Mouse (Mus musculus) heart, adult 2 months (tissue): ENCODE measurements around the gene Grk5. TPM values are rescaled to one million over a fixed set of nuclear protein-coding genes. Genes with fewer than 3 reads are reported as not detected.
"Not testable (repeated sequence)": the region's sequence is repeated elsewhere in the genome, so short reads cannot be mapped to it uniquely, and the experiment has no call there.

Source experiments
- DNase-seq, 2 experiments: peaks; one replicate each; pipeline ENCODE4 v3.0.0; 2021
- H3K27ac ChIP-seq: fragments of 200-600 bp; 2 replicates; pipeline ENCODE4 v1.8.1; 2022
- H3K27me3 ChIP-seq: fragments of 200-500 bp; 2 replicates; pipeline ENCODE4 v1.6.1; 2012; ENCODE audit warnings: mild to moderate bottlenecking, low read length, inconsistent platforms, mixed read lengths; ENCODE audit not compliant: control insufficient read depth, insufficient read depth
- H3K36me3 ChIP-seq: fragments of 200-500 bp; 2 replicates; pipeline ENCODE4 v1.6.1; 2012; ENCODE audit warnings: low read length, inconsistent platforms; ENCODE audit not compliant: control insufficient read depth, insufficient read depth
- H3K4me1 ChIP-seq: fragments of 200-500 bp; 2 replicates; pipeline ENCODE4 v1.6.1; 2011; ENCODE audit warnings: low read length; ENCODE audit not compliant: control insufficient read depth, insufficient read depth
- H3K4me3 ChIP-seq: fragments of 200-600 bp; 2 replicates; pipeline ENCODE4 v1.8.1; 2022
- H3K79me2 ChIP-seq: fragments of 200-500 bp; replicated peaks from 2 replicates; pipeline ENCODE4 v1.6.1; 2012; ENCODE audit warnings: mild to moderate bottlenecking, inconsistent platforms, low read length, moderate library complexity, mixed read lengths; ENCODE audit not compliant: control insufficient read depth, insufficient read depth
- H3K9ac ChIP-seq: fragments of 200-500 bp; 2 replicates; pipeline ENCODE4 v1.6.1; 2012; ENCODE audit warnings: low read depth, mild to moderate bottlenecking, control low read depth, inconsistent platforms, low read length, mixed read lengths
- CTCF ChIP-seq: fragments of 200-600 bp; IDR thresholded peaks from 2 replicates; pipeline ENCODE4 v1.8.1; 2022; ENCODE audit warnings: antibody characterized with exemption, mild to moderate bottlenecking, moderate library complexity
- EP300 ChIP-seq: fragments of 200-500 bp; IDR thresholded peaks from 2 replicates; pipeline ENCODE4 v1.6.1; 2011; ENCODE audit warnings: low read depth, low read length, control low read depth; ENCODE audit not compliant: insufficient read depth
- POLR2A ChIP-seq: fragments of 200-500 bp; IDR thresholded peaks from 2 replicates; pipeline ENCODE4 v1.6.1; 2011; ENCODE audit warnings: mild to moderate bottlenecking, low read depth, low read length, control low read depth; ENCODE audit not compliant: insufficient read depth
- WGBS: fragments of 180-500 bp; shearing (Covaris S2); methylation state at CpG from one replicate; pipeline ENCODE4 v1.1.7; 2018; 5-methylcytosine and 5-hydroxymethylcytosine counted together
- intact Hi-C: fragments of 180-260 bp; cut with DNase I; formaldehyde crosslinking; loops from one replicate; pipeline ENCODE4 v1.15.1; 2025
- long read RNA-seq: library from polyadenylated mRNA; stranded (forward); transcript quantifications from one replicate; pipeline ENCODE4 v2.0.0, GENCODE M21; 2021
- polyA plus RNA-seq: library from polyadenylated mRNA; depleted of rRNA; stranded (reverse); fragments of >200 nt; gene quantifications from 2 replicates; pipeline ENCODE4 v1.2.3, GENCODE M21; 2012; rRNA removed
- total RNA-seq, 2 experiments: library from RNA; stranded (reverse); gene quantifications; 2 replicates each; pipeline ENCODE4 v1.2.3; 2021

Gene Grk5
- 10 to 100 TPM; 25.1 to 32.4 TPM for total RNA-seq
- 4.1 and 9.3 TPM in 2 replicates for polyA plus RNA-seq
- long read RNA-seq, full-length matches to known transcripts: 4 of 12 reads
- long read RNA-seq, partial matches to known transcripts: 6 of 12 reads
- long read RNA-seq, other reads (novel, unspliced or antisense): 2 of 12 reads

DNA sequence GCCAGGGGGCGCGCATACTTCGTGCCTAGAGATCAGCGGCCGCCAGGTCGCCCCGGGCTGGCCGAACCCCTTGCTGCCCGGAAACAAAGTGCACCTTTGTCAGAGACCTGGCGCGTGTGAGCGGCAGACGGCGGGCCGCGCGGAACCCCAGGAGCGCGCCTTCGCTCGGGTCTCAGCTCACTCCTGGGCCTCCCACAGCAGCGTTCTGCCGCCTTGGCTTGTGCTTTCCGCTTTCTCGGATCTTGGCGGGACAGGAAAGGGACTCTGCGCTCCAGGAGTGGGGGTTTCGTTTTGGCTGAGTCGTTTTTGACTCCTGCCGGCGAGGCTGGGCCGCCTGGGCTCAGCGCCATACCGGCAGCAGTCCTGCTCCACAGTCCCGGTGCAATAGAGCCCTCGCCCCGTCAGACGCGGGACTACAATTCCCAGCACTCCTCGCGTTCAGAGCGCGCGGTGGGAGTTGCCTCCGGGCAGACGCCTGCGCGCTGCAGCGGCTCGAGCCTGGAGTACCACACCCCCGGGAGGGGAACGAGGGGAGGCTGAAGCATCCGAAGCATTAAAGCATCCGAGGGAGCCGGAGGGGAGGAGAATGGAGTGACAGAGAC lies at the start of gene Grk5:
Grk5 (plus strand) TSS at position 36 of the 602 bp plus-strand sequence.
- peak within 1 kb of the TSS; percentile 99 for H3K4me3 ChIP-seq
- peaks cover 21% of the 10 kb centered on the region for H3K36me3 ChIP-seq
- intact Hi-C loops: loop anchor here (1.0 to 5.0 kb wide), 4 partner anchors 59 to 252 kb away; partner anchors contain the start of gene Zfp950
- peak within 1 kb of the TSS; percentile 96 for H3K9ac ChIP-seq
- peak; percentile 96 to 97 for DNase-seq
- no peaks in the 10 kb centered on the region for H3K27me3 ChIP-seq
- peaks cover 3% of the 10 kb centered on the region for H3K4me1 ChIP-seq
- 0 out of 2 replicates have a peak, but pooled peaks have one; percentile 21 for TF ChIP-seq EP300
- TF ChIP-seq POLR2A: peak; percentile 40
- peak; percentile 92 for TF ChIP-seq CTCF
- H3K79me2 ChIP-seq: peaks cover 1% of the 10 kb centered on the region; the same call in 1 of the 2 replicates
- WGBS: under 1% methylated on average over 55 of the region's 55 CpGs
- peak within 1 kb of the TSS; percentile 93 for H3K27ac ChIP-seq

DNA sequence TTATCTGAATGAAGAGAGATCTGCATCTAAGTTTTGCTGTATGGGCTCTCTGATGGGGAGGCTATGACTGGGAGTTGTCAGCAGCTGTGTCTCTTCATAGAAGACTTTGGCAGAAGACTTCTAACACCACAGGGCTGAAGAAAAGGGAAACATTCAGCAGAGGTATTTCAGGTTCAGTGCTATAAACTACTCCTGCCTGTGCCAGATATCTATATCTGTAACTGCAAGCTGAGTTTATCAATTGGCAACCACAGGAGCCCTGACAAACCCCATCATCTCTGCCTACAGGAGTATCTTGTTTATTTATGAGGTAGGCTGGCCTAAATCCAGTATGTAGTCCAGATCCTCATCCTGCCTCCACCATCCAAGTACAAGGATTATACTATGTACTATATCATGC lies 46.2 kb upstream of the Grk5 start:
- H3K9ac ChIP-seq: no peak overlapping the region
- H3K4me1 ChIP-seq: no peaks in the 10 kb centered on the region
- H3K36me3 ChIP-seq: no peaks in the 10 kb centered on the region
- H3K79me2 ChIP-seq: no peaks in the 10 kb centered on the region
- no peak overlapping the region for H3K4me3 ChIP-seq
- H3K27ac ChIP-seq: no peak overlapping the region
- no peak for TF ChIP-seq POLR2A
- TF ChIP-seq EP300: no peak
- no peak for TF ChIP-seq CTCF
- no peak for DNase-seq
- intact Hi-C loops: no loop called here
- no peaks in the 10 kb centered on the region for H3K27me3 ChIP-seq

DNA sequence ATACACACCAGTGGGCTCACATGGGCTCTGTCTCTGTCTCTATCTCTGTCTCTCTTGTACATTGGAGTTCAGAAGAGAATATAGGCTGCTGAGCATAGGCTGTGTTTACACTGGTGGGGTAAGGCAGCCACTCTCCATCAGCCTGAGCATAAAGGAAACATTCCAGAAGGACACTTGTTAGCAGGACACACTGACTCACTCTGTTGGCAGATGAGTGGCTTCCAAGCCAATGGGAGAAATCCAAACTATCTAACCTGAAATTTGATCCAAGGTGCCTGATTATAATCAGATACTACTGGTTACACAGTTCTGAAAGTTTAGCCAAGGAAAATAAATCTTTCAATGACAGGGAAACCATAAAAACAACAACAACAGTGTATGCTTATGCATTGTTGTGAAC lies 43.8 kb upstream of the Grk5 start:
- Histone ChIP-seq H3K79me2 (no peaks in the 10 kb centered on the region), H3K27ac (no peak overlapping the region), H3K9ac (no peak overlapping the region), H3K27me3 (no peaks in the 10 kb centered on the region), H3K4me3 (no peak overlapping the region), H3K4me1 (no peaks in the 10 kb centered on the region), H3K36me3 (no peaks in the 10 kb centered on the region)
- DNase-seq: no peak
- TF ChIP-seq EP300 (no peak), POLR2A (no peak), CTCF (no peak)
- intact Hi-C loops: no loop called here

DNA sequence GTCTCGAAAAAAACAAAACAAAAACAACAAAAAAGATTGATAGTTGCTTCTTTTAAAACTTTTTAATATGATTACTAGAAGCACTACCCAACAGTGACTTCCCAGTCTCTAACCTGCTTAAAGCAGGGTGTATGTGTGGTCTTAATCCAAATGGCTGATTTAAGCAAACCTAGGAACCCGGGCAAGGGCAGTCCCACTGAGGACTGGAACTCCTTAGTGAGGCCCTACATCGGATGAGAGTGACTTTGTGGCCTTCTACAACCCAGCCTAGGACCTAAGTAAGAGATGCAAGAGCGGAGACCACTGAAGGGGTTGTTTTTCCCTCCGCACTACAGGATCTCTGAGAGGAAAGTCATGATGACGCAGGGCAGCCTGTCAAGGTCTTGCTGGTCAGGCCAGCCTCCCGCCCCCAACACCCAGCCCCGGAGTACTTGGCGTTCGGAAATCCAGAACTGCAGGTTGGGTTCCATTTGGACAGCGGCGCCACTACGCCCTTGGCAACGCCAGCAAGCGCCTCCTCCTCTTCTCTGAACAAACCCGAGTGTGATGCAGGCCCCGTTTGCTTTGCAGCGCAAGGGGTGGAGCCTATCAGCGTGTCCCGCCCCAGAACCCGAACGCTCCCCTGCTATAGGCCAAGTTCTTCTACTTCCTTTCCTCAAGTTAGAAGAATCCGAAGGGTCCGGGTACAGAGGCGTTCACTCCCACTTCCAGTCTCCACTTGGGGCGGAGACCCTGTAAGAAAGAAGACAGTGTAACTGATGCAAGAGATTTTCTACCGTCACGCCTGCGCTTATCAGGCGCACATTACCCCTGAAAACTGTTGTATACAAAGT lies 28.5 kb upstream of the Grk5 start, which contains the start of gene Sfxn4:
Sfxn4 (minus strand) TSS at position 612 of the 833 bp plus-strand sequence.
- H3K27me3 ChIP-seq: no peaks in the 10 kb centered on the region
- peak within 1 kb of the TSS; percentile 55 for H3K9ac ChIP-seq
- peak within 1 kb of the TSS; percentile 85 for H3K27ac ChIP-seq
- H3K36me3 ChIP-seq: peaks cover 7% of the 10 kb centered on the region
- peak; percentile 93 to 95 for DNase-seq
- intact Hi-C loops: no loop called here
- TF ChIP-seq POLR2A (peak; percentile 93), CTCF (no peak), EP300 (no peak)
- peak within 1 kb of the TSS; percentile 53 for H3K4me3 ChIP-seq
- H3K4me1 ChIP-seq: no peaks in the 10 kb centered on the region
- no peaks in the 10 kb centered on the region for H3K79me2 ChIP-seq
- 3% methylated on average over 30 of the region's 30 CpGs for WGBS

DNA sequence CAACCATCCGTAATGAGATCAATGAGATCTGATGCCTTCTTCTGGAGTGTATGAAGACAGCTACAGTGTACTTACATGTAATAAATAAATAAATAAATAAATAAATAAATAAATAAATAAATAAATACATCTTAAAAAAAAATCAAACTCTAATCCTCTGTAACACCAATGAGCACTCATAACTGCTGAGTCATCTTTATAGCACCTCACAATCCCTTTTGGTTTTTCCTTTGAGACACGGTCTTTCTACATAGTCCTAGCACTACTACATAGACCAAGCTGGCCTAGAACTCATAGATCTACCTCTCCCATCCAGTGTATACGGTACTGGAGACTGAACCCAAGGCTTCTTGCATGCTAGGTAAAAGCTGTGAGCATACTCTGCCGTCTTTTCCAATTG lies 23.4 kb upstream of the Grk5 start:
- H3K4me3 ChIP-seq, H3K4me1 ChIP-seq, H3K79me2 ChIP-seq, H3K27ac ChIP-seq, H3K9ac ChIP-seq, H3K27me3 ChIP-seq, DNase-seq, intact Hi-C loops: not testable (repeated sequence)
- peaks cover 13% of the 10 kb centered on the region for H3K36me3 ChIP-seq
- 97% methylated on average over 4 of the region's 4 CpGs for WGBS

DNA sequence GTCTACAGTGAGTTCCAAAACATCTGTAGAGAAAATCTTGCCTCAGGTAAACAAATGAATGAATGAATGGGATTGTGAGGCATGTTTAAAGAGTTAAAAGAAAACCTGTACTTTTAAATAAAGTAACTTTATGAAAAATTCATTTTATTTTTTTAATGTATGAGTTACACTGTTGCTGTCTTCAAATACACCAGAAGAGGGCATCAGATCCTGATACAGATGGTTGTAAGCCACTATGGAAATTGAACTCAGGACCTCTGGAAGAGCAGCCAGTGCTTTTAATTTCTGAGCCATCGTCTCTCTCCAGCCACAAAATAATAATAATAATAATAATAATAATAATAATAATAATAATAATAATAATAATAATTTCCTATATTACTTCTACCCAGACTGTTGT lies 19.1 kb upstream of the Grk5 start:
- DNase-seq: no peak
- TF ChIP-seq CTCF (peak; percentile 56), POLR2A (no peak)
- intact Hi-C loops: loop anchor here (5.0 kb wide), 1 partner anchor 267 kb away; no protein-coding TSS in a partner anchor
- no peak overlapping the region for H3K4me3 ChIP-seq
- no peaks in the 10 kb centered on the region; the same call in none of the 2 replicates for H3K4me1 ChIP-seq
- no peaks in the 10 kb centered on the region for H3K27me3 ChIP-seq
- H3K27ac ChIP-seq: no peak overlapping the region
- H3K79me2 ChIP-seq: no peaks in the 10 kb centered on the region
- H3K9ac ChIP-seq: no peak overlapping the region
- H3K36me3 ChIP-seq: peaks cover 15% of the 10 kb centered on the region
- 76% methylated on average over 1 of the region's 1 CpGs for WGBS
